Mouse (Mus musculus) limb, embryonic 14.5 days (tissue): Measurements from ENCODE around the gene Bcl11b. TPM values are rescaled to one million over a fixed set of nuclear protein-coding genes. Genes with fewer than 3 reads are reported as not detected.

Experiments
- ATAC-seq: fragments of 200-750 bp; cut with Nextera tagmentation; 2 replicates; pipeline ENCODE4 v1.8.0; 2017; ENCODE audit warnings: low read depth, moderate number of reproducible peaks, moderate TSS enrichment; ENCODE audit not compliant: low FRiP score
- DNase-seq: peaks from one replicate; pipeline ENCODE4 v3.0.0-alpha.2; 2015; ENCODE audit warnings: low spot score
- H3K27ac ChIP-seq: fragments of 300-500 bp; sonication (generic); replicated peaks from 2 replicates; pipeline ENCODE4 v1.5.1; 2014; ENCODE audit warnings: low read depth, mild to moderate bottlenecking, low read length, moderate library complexity, mixed read lengths
- H3K27me3 ChIP-seq: fragments of 300-500 bp; sonication (generic); 2 replicates; pipeline ENCODE4 v1.6.1; 2014; ENCODE audit warnings: low read length, mixed read lengths; ENCODE audit not compliant: control insufficient read depth, insufficient read depth
- H3K36me3 ChIP-seq: fragments of 300-500 bp; sonication (generic); 2 replicates; pipeline ENCODE4 v1.6.1; 2014; ENCODE audit warnings: mild to moderate bottlenecking, low read length, moderate library complexity, mixed read lengths; ENCODE audit not compliant: control insufficient read depth, insufficient read depth
- H3K4me1 ChIP-seq: fragments of 300-500 bp; sonication (generic); 2 replicates; pipeline ENCODE4 v1.6.1; 2014; ENCODE audit warnings: antibody characterized with exemption, low read length, mixed read lengths; ENCODE audit not compliant: control insufficient read depth, insufficient read depth
- H3K4me2 ChIP-seq: fragments of 300-500 bp; sonication (generic); replicated peaks from 2 replicates; pipeline ENCODE4 v1.6.1; 2014; ENCODE audit warnings: low read depth, mild to moderate bottlenecking, low read length, moderate library complexity; ENCODE audit not compliant: severe bottlenecking
- H3K4me3 ChIP-seq: fragments of 300-500 bp; sonication (generic); replicated peaks from 2 replicates; pipeline ENCODE4 v1.5.1; 2014; ENCODE audit warnings: low read length
- H3K9ac ChIP-seq: fragments of 300-500 bp; sonication (generic); 2 replicates; pipeline ENCODE4 v1.6.1; 2014; ENCODE audit warnings: mild to moderate bottlenecking, low read depth, low read length, moderate library complexity; ENCODE audit not compliant: severe bottlenecking
- H3K9me3 ChIP-seq: fragments of 300-500 bp; sonication (generic); 2 replicates; pipeline ENCODE4 v1.6.1; 2016; ENCODE audit warnings: low read length; ENCODE audit not compliant: control insufficient read depth
- POLR2A ChIP-seq: fragments of 200-500 bp; IDR thresholded peaks from 2 replicates; pipeline ENCODE4 v1.8.0; 2012; ENCODE audit warnings: inconsistent platforms, mild to moderate bottlenecking, moderate library complexity, borderline replicate concordance; ENCODE audit not compliant: insufficient read depth, insufficient read length; ENCODE audit errors: extremely low read depth
- WGBS: fragments of 180-500 bp; shearing (Covaris S2); extraction: QIAGEN DNeasy Blood & Tissue Kit; methylation state at CpG from one replicate; pipeline ENCODE4 v1.1.7; 2014; 5-methylcytosine and 5-hydroxymethylcytosine counted together
- polyA plus RNA-seq, 2 experiments: library from polyadenylated mRNA; depleted of rRNA in 1 of 2; stranded (reverse) in 1 of 2; unstranded in 1 of 2; fragments of >200 nt; fragmentation: Nextera tagmentation in 1 of 2; extraction: Ambion mirVana in 1 of 2; gene quantifications; 2 replicates each; pipeline versions ENCODE4 v1.2.1 to v1.2.3; 2012 to 2014

The Bcl11b gene
- polyA plus RNA-seq, 2 experiments, result 16.0 to 26.7 TPM

DNA sequence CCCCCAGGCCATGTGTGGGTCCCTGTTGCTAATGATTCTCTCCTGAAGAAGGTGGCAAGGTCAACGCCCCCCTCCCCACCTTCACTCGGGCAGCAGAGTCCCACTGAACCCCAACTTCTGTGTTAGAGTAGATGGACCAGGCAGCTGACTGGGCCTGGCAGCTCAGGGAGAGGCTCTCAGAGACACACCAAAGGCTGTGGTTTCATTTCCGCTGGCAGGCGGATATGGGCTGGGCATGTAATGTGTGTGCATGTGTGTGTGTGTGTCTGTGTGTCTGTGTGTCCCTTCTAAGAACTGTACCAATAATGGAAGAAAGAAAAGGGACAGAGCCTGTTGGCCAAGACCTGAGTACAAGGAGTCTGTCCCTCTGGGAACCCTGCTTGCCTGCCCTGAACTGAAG is 10.4 kb downstream of the Bcl11b start:
- Histone ChIP-seq H3K27ac (no peak overlapping the region), H3K9me3 (no peaks in the 10 kb centered on the region), H3K36me3 (0 out of 2 replicates have a peak, but pooled peaks cover 5% of the 10 kb centered on the region), H3K9ac (no peak overlapping the region), H3K27me3 (no peaks in the 10 kb centered on the region), H3K4me1 (peaks cover 29% of the 10 kb centered on the region), H3K4me2 (no peak overlapping the region), H3K4me3 (no peak overlapping the region)
- DNase-seq (no peak), ATAC-seq (no peak)
- TF ChIP-seq POLR2A, result no peak
- WGBS, result 55% methylated on average over 4 of the region's 4 CpGs

DNA sequence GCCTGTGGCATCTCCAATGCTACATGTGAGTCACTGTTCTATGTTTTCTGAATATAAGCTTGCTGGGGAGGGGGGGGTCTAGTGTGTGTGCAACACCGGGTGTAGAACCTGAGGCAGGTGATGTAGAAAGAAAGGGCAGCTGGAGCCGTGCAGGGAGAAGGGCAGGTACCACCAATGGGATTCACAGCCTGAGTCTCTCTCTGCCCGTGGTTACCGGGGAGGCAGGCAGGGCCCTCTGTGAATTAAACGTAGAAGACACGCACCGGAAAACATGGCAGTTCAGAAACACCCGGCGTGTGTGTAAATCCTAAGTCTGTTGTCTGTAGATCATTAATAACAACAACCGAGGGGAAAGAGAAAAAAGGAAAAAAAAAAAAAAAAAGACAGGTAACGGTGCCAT is 12.2 kb downstream of the Bcl11b start:
- 62% methylated on average over 11 of the region's 11 CpGs for WGBS
- no peak overlapping the region for H3K4me2 ChIP-seq
- no peak overlapping the region for H3K4me3 ChIP-seq

DNA sequence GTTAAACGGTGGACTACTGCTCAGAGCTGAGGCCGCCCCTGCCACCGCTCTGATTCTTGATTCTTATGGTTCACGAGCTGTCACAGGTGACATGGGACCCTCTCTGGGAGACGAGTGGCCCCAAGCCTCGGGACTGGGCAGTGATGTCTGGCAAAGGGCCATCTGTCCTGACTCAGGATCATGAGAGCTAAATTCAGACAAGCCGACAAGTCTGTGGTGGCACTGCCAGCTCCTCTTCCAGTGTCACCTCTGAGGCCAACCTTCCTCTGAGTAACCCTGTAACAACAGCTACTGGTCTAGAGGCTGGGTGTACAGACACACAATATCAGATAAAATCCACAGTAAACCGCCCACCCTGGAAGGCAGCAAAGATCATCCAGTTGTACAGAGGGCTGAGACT is 20.2 kb downstream of the Bcl11b start:
- no peaks in the 10 kb centered on the region for H3K36me3 ChIP-seq
- ATAC-seq, result no peak
- 69% methylated on average over 8 of the region's 8 CpGs for WGBS

More for the DNA sequence above, 12.2 kb downstream of the Bcl11b start:
- no peak for ATAC-seq
- Histone ChIP-seq H3K27me3 (no peaks in the 10 kb centered on the region), H3K36me3 (0 out of 2 replicates have a peak, but pooled peaks cover 5% of the 10 kb centered on the region), H3K9me3 (no peaks in the 10 kb centered on the region), H3K9ac (no peak overlapping the region), H3K27ac (no peak overlapping the region), H3K4me1 (peaks cover 24% of the 10 kb centered on the region)
- TF ChIP-seq POLR2A, result no peak
- DNase-seq, result no peak

DNA sequence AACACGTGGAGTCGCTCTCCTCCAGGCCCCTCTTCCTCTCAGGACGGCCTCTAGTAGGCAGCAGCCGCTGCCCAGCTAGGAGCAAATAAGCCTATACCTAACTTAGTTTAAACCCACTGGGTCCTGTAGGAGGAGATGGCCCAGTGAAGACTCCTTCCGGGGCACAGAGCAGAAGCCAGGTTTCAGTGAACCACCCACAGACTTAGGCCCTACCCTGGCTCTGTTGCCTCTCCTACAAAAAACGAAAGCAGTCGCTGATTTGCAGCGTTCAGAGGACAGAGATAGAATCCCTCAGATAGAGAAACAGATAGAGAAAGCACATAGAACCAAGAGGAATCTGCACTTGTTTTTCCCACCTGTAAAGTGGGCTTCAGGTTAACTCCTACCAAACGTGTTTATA is 21.1 kb downstream of the Bcl11b start:
- no peak for TF ChIP-seq POLR2A

More for the DNA sequence above, 20.2 kb downstream of the Bcl11b start:
- Histone ChIP-seq H3K27me3 (no peaks in the 10 kb centered on the region), H3K27ac (no peak overlapping the region), H3K9ac (no peak overlapping the region), H3K9me3 (no peaks in the 10 kb centered on the region), H3K4me1 (peaks cover 30% of the 10 kb centered on the region), H3K4me3 (no peak overlapping the region), H3K4me2 (no peak overlapping the region)
- DNase-seq, result no peak
- no peak for TF ChIP-seq POLR2A

DNA sequence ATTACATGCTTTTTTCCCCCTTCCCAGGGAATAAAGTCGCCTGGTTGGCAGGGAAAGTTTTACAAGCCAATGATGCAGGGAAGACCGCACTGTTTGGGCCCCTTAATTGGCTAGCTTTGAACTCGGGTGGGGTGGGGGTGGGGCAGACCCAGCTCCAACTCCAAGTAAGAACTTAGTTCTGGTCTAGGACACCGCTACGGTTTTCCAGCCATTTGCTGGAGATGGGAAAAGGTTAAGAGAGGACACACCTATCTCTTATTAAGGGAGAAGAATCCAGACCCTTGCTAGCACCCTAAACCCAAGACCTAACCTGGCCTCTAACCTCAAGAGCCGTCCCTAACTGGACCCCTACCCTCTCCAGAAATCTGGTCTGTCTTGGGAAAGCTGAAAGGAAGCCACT is 22.2 kb downstream of the Bcl11b start:
- H3K9ac ChIP-seq, result no peak overlapping the region
- no peak overlapping the region for H3K27ac ChIP-seq
- WGBS, result 14% methylated on average over 6 of the region's 6 CpGs
- no peaks in the 10 kb centered on the region for H3K27me3 ChIP-seq
- no peak for ATAC-seq
- DNase-seq, result no peak
- TF ChIP-seq POLR2A, result no peak
- H3K36me3 ChIP-seq, result no peaks in the 10 kb centered on the region
- peaks cover 50% of the 10 kb centered on the region for H3K4me1 ChIP-seq
- H3K4me3 ChIP-seq, result no peak overlapping the region; the same call in 1 of the 2 replicates
- peak overlapping the region; percentile 88 for H3K4me2 ChIP-seq
- no peaks in the 10 kb centered on the region for H3K9me3 ChIP-seq

More for the DNA sequence above, 21.1 kb downstream of the Bcl11b start:
- Histone ChIP-seq H3K4me3 (no peak overlapping the region), H3K4me2 (no peak overlapping the region), H3K9ac (no peak overlapping the region), H3K27me3 (no peaks in the 10 kb centered on the region), H3K9me3 (no peaks in the 10 kb centered on the region), H3K4me1 (peaks cover 39% of the 10 kb centered on the region), H3K36me3 (no peaks in the 10 kb centered on the region), H3K27ac (no peak overlapping the region)
- DNase-seq (no peak), ATAC-seq (no peak)
- 66% methylated on average over 9 of the region's 9 CpGs for WGBS

DNA sequence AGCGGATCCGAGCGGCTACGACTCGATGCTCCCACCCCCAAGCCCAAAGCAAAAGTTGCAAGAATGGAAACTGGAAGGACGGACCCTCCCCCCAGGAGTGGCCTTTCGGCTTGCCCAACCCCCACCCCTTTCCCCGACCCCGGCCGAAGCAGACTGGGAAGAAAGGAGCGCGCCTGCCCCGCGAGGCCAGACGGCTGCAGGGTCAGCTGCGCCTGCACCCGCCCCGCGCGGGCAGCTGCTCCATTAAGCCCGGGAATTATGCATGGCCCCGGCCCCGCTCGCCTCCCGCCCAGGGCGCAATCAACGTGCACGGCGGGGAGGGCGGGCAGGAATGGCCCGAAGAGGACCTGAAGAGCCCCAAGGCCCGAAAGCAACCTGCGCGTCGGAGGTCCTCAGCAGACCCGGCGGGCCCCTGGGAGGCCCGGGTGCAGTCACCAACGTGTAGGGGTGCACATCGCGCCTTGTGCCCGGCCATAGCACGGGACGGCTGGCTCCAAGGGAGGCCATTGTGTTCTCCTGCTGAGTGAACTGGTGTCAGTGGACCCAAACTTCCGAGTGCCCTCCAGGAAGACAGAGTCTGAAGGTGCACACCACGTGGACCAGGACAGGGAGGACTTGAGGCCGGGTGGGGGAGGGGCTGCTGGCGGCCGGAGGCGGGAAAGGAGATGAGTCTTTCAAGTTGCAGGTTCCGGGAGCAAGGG is 23.0 kb downstream of the Bcl11b start:
- peaks cover 56% of the 10 kb centered on the region for H3K4me1 ChIP-seq
- ATAC-seq, result peak; percentile 66
- peak overlapping the region; percentile 88 for H3K4me2 ChIP-seq

More for the DNA sequence above, 23.0 kb downstream of the Bcl11b start:
- H3K9ac ChIP-seq, result peak overlapping the region; percentile 59
- peak; percentile 45 for DNase-seq
- H3K4me3 ChIP-seq, result peak overlapping the region; percentile 38
- H3K27ac ChIP-seq, result peak overlapping the region; percentile 74
- H3K36me3 ChIP-seq, result no peaks in the 10 kb centered on the region
- H3K9me3 ChIP-seq, result no peaks in the 10 kb centered on the region
- no peaks in the 10 kb centered on the region for H3K27me3 ChIP-seq
- under 1% methylated on average over 37 of the region's 51 CpGs for WGBS
- no peak for TF ChIP-seq POLR2A
